Mouse (Mus musculus): ENCODE results near the gene Specc1. TPM values are rescaled to one million over a fixed set of nuclear protein-coding genes. Genes with fewer than 3 reads are reported as not detected.

The Specc1 gene
- total and polyA plus RNA-seq, 3 experiments = 2.5 to 5.8 TPM; not detected in 1

DNA sequence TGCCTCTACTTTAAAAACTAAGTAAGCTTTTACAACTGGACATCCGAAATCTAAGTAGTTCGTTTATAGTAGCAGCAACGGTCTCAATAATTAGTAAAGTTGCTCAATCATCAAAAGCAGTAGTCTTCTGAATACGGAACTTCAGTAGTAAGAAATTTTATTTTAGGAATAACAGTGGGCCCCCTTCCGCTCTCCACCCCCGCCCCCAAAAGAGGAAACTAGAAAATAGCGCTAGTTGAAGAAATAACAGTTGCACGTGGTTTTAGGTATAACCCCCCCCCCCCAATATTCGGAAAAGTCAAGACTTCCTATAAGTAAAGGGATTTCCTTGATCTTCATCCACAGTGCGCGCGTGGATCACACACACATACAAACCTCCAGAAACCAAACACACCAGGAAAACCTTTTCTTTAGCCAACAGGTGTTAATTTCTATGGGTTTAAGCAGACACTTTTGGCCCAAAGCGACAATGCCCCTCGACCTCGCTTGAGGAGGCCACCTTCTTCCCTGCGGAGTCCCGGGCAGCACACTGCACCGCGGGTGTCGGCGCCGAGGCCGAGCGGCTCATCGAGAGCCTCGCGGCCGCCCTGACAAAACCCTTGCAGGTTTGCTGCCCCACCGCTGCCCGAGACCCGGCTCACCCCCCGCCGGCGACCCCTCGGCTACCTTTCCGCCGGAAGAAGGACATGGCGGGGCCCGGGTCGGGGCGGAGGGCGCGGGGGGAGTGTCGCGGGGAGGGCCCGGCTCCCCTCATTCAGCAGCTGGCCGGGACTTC lies 27.1 kb upstream of the Specc1 start:
- Histone ChIP-seq H3K27me3 (ENCODE audit: control insufficient read depth in 1 of 2, insufficient read depth in 2 of 2, low read length in 2 of 2) (no peaks in the 10 kb centered on the region), H3K9ac (ENCODE audit: control insufficient read depth, low read depth, low read length, poor library complexity, severe bottlenecking) (peak overlapping the region; percentile 98), H3K4me1 (ENCODE audit: control insufficient read depth in 1 of 2, insufficient read depth in 2 of 2, low read length in 2 of 2) (peaks cover 6 to 15% of the 10 kb centered on the region in 2 experiments), H3K79me2 (ENCODE audit: control insufficient read depth, insufficient read depth, low read length, poor library complexity) (peaks cover 42% of the 10 kb centered on the region), H3K9me3 (replicated peaks; ENCODE audit: insufficient read depth, low read length) (no peaks in the 10 kb centered on the region), H3K4me3 (ENCODE audit: control insufficient read depth in 1 of 2, insufficient read depth in 1 of 2, low read depth in 2 of 2, low read length in 2 of 2) (peak overlapping the region; percentile 87 to 99), H3K36me3 (ENCODE audit: control insufficient read depth in 1 of 2, insufficient read depth in 2 of 2, low read length in 2 of 2) (peaks cover 7 to 33% of the 10 kb centered on the region in 2 experiments; a peak in 3 of 4 replicates), H3K27ac (ENCODE audit: control insufficient read depth, low read depth, low read length) (peak overlapping the region; percentile 99)
- DNase-seq (ENCODE audit: low read depth, low spot score) = peak; percentile 86
- no peak for TF ChIP-seq GATA1 (IDR thresholded peaks at IDR 0.05; ENCODE audit: low read depth, low read length)
- no peak for TF ChIP-seq ZKSCAN1 (IDR thresholded peaks at IDR 0.05; ENCODE audit: low read depth, low read length)
- no peak for TF ChIP-seq CTCF (IDR thresholded peaks at IDR 0.05 in 2 of 3, conservative IDR thresholded peaks at IDR 0.05 in 1 of 3; ENCODE audit: control insufficient read depth in 1 of 3, insufficient read depth in 1 of 3, low read depth in 2 of 3, low read length in 3 of 3, poor library complexity in 1 of 3, severe bottlenecking in 1 of 3)
- peak; percentile 66 for TF ChIP-seq ELF1 (IDR thresholded peaks at IDR 0.05; ENCODE audit: low read depth, low read length)
- peak; percentile 86; the same call in 1 of the 2 replicates for TF ChIP-seq MYC (IDR thresholded peaks at IDR 0.05; ENCODE audit: low read depth, low read length)
- peak in 1 of 2 experiments; percentile 80; a peak in 2 of 4 replicates for TF ChIP-seq EP300 (IDR thresholded peaks at IDR 0.05; ENCODE audit: low read depth in 1 of 2, low read length in 2 of 2)
- peak; percentile 82 for TF ChIP-seq ETS1 (IDR thresholded peaks at IDR 0.05; ENCODE audit: low read depth, low read length)
- TF ChIP-seq RCOR1 (IDR thresholded peaks at IDR 0.05; ENCODE audit: low read depth, low read length) = no peak
- no peak for TF ChIP-seq UBTF (IDR thresholded peaks at IDR 0.05; ENCODE audit: borderline replicate concordance, insufficient read depth, low read depth, low read length)
- TF ChIP-seq NRF1 (IDR thresholded peaks at IDR 0.05; ENCODE audit: insufficient read depth, low read depth, low read length, poor library complexity, severe bottlenecking) = no peak
- TF ChIP-seq MYB (IDR thresholded peaks at IDR 0.05; ENCODE audit: low read depth, low read length) = no peak
- TF ChIP-seq POLR2AphosphoS5 (IDR thresholded peaks at IDR 0.05; ENCODE audit: borderline replicate concordance, low read depth, low read length) = no peak
- TF ChIP-seq GABPA (IDR thresholded peaks at IDR 0.05; ENCODE audit: low read depth, low read length) = no peak
- TF ChIP-seq POLR2A (IDR thresholded peaks at IDR 0.05; ENCODE audit: control insufficient read depth in 1 of 2, insufficient read depth in 1 of 2, low read depth in 1 of 2, low read length in 2 of 2, poor library complexity in 1 of 2) = no peak; a peak in 1 of 4 replicates
- TF ChIP-seq BHLHE40 (IDR thresholded peaks at IDR 0.05; ENCODE audit: borderline replicate concordance, low read depth, low read length) = peak; percentile 49
- TF ChIP-seq SMC3 (IDR thresholded peaks at IDR 0.05; ENCODE audit: low read depth, low read length) = no peak
- peak; percentile 93 for TF ChIP-seq MXI1 (IDR thresholded peaks at IDR 0.05; ENCODE audit: low read depth, low read length)
- TF ChIP-seq E2F4 (IDR thresholded peaks at IDR 0.05; ENCODE audit: borderline replicate concordance, low read depth, low read length) = no peak
- peak; percentile 30; the same call in 1 of the 2 replicates for TF ChIP-seq TCF12 (IDR thresholded peaks at IDR 0.05; ENCODE audit: low read depth, low read length)
- TF ChIP-seq MAFK (IDR thresholded peaks at IDR 0.05; ENCODE audit: borderline replicate concordance, low read depth, low read length) = peak; percentile 81; the same call in 1 of the 2 replicates
- no peak for TF ChIP-seq ZMIZ1 (IDR thresholded peaks at IDR 0.05; ENCODE audit: low read depth, low read length)
- TF ChIP-seq POLR2AphosphoS2 (IDR thresholded peaks at IDR 0.05; ENCODE audit: low read length) = 0 out of 2 replicates have a peak, but pooled peaks have one; percentile 2
- peak; percentile 95 for TF ChIP-seq SIN3A (IDR thresholded peaks at IDR 0.05; ENCODE audit: low read length)
- TF ChIP-seq ZNF384 (IDR thresholded peaks at IDR 0.05; ENCODE audit: low read depth, low read length) = no peak
- peak; percentile 10; the same call in 1 of the 2 replicates for TF ChIP-seq MAZ (IDR thresholded peaks at IDR 0.05; ENCODE audit: low read depth, low read length)
- no peak for TF ChIP-seq TAL1 (IDR thresholded peaks at IDR 0.05; ENCODE audit: low read length)
- no peak for TF ChIP-seq RAD21 (IDR thresholded peaks at IDR 0.05; ENCODE audit: low read depth, low read length)
- no peak for TF ChIP-seq HCFC1 (IDR thresholded peaks at IDR 0.05; ENCODE audit: low read depth, low read length)
- peak; percentile 54 for TF ChIP-seq TBP (IDR thresholded peaks at IDR 0.05; ENCODE audit: low read depth, low read length)
- no peak for TF ChIP-seq USF1 (IDR thresholded peaks at IDR 0.05; ENCODE audit: low read depth, low read length)
- TF ChIP-seq MEF2A (IDR thresholded peaks at IDR 0.05; ENCODE audit: extremely low read depth, insufficient replicate concordance, low read depth, low read length, poor library complexity, severe bottlenecking) = peak; percentile 94; the same call in 1 of the 2 replicates
- TF ChIP-seq JUND (IDR thresholded peaks at IDR 0.05; ENCODE audit: low read depth, low read length) = no peak
- no peak for TF ChIP-seq ZC3H11A (IDR thresholded peaks at IDR 0.05; ENCODE audit: low read depth, low read length)
- no peak for TF ChIP-seq NELFE (IDR thresholded peaks at IDR 0.05; ENCODE audit: low read depth, low read length)
- peak; percentile 85 for TF ChIP-seq CHD1 (IDR thresholded peaks at IDR 0.05; ENCODE audit: low read depth, low read length)
- no peak for TF ChIP-seq CHD2 (IDR thresholded peaks at IDR 0.05; ENCODE audit: low read length)
